Mouse (Mus musculus) skeletal muscle tissue, postnatal 0 days (tissue): ENCODE results near the gene Grb10. TPM values are rescaled to one million over a fixed set of nuclear protein-coding genes. Genes with fewer than 3 reads are reported as not detected.

Experiments used
- polyA plus RNA-seq: library from polyadenylated mRNA; unstranded; fragments of >200 nt; fragmentation: Nextera tagmentation; extraction: Ambion mirVana; gene quantifications from 2 replicates; pipeline ENCODE4 v1.2.1, GENCODE M21; 2015

The Grb10 gene
- 336 and 388 TPM in 2 replicates for polyA plus RNA-seq

GRCm38 (mm10) chr11:12038470-12038985, at the start of gene Grb10:
Gene Grb10, minus strand, starts transcription at chr11:12038683.

GRCm38 (mm10) chr11:11897645-11898357, 140.7 kb downstream of the Grb10 start, which contains the start of gene Ddc:
Gene Ddc, minus strand, starts transcription at chr11:11898144.

Other genes with a start within 250 kb of the Grb10 start
- 7.8 and 10.1 TPM in 2 replicates for gene Fignl1, start 229.7 kb downstream of the Grb10 start, polyA plus RNA-seq
- 171 and 195 TPM in 2 replicates for gene Ddc, start 140.5 kb downstream of the Grb10 start, polyA plus RNA-seq